Mouse (Mus musculus) 3T3-L1 (cell line): ENCODE data around the gene Samd4.

Source experiments
- DNase-seq: peaks from one replicate; pipeline ENCODE4 v3.0.0-alpha.2; 2015; ENCODE audit warnings: low read depth, low spot score

The Samd4 gene

DNA sequence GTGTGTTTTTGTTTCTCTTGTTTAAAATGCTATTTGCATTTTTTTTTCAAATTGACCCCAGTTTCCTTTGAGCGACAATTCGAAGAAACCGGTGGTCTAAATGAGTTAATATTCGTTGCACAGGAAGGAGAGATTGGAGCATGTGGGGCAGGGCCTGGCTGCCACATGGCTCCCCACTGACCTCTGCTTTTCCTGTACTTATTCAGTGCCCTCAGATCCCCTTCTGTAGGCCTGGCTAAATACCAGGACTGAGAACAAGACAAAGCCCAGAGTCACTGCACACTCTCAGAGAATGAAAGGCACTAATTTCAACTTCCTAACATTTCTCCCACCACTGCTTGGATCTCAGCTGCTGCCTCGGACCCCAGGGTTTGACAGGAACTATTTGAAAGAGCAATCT, 182.4 kb downstream of the Samd4 start:
- no peak for DNase-seq

DNA sequence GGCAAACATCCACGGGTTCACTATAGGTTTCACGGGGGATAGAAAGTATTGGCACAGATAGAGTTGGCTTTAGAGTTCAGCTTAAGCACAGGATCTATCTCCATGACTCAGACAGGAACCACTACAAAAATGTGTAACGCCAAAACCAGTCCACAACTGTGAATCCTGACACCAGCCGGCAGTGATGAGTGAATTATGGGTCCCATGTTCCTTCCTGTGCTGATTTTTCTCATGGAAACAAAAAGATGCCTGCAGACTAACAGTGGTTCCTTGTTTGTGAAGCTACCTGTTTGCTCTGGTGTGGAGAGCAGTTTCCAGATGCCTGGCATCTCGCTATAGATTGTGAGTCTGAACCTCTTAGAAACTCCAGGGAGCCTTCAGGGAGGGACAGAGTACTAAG, 184.2 kb downstream of the Samd4 start:
- no peak for DNase-seq

DNA sequence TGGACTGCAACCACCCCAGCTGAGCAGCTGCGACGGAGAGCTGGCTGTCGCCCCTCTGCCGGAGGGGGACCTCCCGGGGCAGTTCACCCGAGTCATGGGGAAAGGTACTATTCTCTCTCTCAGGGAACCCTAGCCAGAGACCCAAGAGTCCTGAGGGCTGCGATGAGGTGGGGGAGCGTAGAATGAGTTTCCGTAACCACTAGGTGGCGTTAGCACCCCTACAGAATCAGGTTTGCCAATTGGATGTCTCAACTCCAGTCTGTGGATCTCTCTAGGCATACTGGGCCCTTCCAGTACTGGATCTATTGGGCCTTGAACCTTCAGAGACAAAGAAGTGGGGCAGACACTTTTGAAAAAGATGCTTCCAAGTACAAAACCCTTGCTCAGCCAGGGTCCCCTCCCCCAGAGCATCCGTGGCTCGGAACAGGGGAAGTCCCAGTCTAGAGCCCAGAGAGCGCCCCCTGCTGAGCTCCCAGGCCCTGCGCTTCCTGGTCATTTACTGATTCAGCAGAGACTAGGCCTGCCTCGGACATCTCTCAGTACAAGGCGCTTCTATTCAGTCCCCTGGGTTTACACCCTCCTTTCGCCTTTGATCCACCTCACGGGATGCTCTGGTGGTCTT, 191.5 kb downstream of the Samd4 start:
- DNase-seq, result peak; percentile 22

DNA sequence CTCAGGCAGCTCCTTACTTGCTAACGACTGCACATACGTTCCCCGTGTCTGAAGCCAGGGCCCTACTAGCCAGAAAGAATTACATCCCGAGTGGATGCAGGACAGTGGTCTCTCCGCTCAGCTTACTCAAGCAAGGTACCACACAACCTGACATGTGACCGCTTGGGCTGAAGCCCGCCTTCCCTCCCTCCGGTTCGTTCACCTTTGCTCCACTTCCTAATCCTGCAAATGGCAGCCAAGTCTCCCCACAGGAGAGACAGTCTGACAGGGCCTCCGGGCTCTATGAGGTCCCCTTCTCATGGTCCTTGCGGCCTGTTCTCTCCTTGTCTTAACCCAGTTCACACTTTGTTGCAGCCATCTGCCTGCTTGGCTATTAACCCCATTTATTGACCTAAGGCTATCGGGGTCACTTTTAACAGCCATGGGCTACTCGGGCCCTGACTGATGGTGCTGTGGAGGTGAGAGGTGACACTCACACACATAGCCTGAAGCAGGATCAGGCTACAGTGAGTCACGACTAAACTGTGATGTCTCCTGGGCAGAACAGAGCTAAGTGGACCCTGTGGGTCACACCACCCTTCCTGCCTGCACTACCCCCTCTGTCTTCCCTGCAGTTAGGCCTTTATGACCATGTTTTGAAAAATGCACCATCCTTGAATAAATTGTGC, 192.5 kb downstream of the Samd4 start:
- no peak for DNase-seq

DNA sequence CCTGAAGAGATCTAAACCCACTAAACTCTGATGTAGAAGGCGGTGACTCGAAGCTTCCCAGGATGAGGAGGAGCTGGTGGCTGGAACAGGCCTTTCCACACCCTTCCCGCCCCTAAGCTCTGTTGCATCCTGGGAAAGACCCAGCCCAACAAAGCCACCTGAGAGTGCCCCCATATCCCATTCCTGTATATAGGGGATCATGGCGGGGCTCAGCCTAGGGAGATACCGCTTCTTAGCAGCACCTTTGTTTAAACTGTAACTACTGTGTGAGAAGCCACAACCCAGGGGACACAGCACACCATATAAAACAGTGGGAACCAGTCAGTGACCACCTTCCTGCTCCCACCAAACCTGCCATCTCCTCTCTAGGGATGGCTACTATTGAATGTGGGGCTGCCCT, 193.2 kb downstream of the Samd4 start:
- DNase-seq, result no peak

DNA sequence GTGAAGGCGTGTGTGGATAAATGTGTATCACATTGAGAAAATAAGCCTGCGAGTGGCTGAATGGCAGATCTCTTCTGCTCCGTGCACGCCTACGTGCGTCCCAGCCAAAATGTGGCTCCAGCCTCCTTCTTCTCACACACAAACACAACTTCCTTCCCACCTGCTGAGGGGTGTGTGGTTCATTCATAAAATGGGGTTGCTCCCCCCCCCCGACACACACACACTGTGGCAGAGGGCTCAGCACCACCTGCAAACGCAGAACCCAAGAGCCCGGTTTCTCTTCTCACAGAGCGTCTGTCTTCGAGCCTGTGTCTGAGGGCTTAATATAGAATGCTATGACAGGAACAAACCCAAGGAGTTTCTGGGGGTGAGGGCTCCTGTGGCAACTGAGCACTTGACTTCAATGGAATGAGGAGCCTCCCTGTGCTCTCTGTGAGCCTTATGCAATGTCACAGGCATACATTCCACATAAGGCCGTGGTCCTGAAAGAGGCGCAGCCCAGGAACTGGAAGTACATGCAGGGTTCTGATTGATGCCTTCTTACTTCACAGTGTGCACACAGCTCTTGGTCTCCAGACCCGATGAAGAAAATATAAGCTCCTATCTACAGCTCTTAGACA, 194.4 kb downstream of the Samd4 start:
- DNase-seq, result no peak

DNA sequence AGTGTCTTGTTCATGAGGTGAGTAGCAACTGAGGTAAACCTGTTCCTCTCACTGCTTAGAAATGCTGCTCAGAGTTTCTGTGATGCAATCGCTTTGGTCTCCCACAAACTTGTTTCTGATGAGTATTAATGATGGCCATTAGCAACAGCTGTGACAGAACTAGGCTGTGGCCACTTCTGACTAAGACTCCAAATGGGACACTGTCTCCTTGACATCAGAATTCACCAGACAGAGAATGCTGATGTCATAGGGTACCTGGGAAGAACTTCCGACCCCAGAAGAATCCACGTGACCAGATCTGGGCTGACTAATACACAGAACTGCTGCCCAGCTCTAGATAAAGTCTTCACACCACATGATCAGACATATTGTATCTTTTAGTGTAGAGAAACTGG, 194.9 kb downstream of the Samd4 start:
- no peak for DNase-seq

DNA sequence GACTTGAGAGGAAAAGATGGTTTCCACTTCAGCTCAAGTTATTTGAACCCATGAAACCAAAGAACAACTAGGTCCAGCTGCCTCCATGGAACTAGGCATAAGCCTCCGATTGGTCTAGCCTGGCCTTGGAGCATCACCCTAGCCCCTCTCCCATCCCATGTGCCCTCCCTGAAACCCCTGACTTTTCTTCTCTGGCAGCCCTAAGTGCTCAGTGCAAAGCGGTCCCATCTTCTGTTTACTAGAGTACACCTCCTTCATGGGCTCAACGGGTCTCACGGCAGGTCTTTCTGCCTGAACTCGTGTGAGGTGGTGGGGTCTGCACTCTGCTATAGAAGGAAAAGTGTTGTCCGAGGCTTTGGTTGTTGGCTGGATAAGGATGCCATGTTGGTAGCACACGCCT, 197.3 kb downstream of the Samd4 start:
- no peak for DNase-seq

DNA sequence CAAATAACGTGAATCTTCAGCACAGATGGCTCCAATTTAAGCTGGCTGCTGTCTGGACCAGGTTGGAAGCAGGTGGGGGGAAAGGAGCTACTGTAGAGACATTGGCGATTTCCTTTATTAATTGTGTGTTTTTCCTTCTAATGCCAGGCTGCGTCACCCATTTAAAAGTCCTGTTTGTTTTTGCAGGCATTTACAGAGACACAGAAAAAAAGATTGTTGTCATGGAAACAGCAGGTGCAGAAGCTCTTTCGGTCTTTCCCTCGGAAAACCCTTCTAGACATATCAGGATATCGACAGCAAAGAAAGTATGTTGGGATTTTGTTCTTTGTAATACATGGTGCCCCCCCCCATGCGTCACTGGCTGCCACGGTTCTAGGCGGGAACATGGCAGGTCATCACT, 200.7 kb downstream of the Samd4 start:
- DNase-seq, result no peak

DNA sequence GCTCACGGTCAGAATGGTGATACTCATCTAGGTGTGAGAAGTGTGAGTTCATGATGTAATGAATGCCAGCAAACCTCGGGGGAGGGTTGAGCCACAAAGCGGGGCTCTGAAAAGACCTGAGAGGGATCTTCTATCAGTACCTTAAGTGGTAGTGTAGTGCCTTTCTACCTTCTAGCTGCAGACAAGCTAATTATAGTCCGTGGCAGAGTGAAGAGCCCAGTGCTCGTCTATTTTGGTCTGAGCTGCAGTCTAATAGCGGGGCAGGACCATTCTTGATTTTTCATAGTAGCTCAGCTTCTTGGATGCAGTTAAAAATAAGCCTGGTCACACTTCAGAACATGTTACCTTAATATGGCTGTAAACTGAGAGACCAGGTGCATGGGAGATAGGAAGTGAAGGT, 201.2 kb downstream of the Samd4 start:
- no peak for DNase-seq

DNA sequence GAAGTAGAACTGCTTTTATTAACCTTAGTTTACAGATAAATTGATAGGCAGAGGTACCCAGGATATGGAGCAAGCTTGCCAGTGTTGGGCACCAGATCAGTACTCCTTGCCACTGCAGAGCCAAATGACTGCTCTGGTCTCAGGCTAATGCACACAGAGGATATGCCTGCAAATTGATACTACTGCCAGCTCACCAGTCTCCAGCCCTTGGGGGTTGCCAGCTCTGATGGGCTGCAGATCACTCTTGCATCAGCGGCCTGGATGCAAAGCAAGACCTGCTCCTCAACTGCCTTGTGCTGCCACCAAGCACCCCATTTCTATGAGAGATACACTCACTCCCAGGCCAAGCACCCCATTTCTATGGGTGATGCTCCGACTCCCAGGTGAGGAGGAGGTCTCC, 202.0 kb downstream of the Samd4 start:
- DNase-seq, result no peak

DNA sequence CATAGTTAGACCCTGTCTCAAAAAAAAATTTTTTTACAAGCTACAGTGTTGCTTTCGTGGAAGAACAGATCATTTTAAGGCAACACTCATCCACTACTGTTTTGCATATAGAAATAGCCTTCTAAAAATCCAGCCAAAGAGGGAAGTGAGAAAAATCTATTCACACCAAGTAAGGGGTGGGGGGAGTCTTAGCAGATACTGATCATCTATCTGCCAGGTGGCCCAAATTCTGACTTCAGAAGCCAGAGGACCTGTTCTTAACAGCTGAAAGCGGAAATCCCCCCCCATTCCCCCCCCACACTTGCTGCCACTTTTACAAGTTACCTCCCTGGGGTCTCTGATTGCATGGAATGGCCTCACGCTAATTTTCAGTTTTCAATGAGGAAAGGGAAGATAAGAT, 203.5 kb downstream of the Samd4 start:
- no peak for DNase-seq

DNA sequence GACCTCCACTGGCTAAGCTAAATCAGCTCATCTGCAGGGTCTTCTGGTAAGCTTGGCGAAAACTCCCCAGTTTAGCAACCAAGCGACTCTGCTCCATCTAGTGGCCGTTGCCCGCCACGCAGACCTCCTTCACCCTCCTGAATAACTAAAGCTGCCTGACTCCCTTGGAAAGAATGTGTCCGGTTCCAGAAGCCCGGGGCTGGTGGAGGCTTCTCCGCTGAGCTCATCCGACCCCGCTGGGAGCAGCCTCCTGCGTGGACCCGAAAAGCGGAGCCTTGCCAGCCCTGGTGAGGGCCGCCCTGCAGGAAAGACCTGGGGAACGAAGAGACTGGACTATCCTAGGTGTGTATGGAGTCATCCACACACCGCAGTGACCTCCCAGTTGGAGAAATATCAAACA, 204.1 kb downstream of the Samd4 start:
- DNase-seq, result peak; percentile 88

DNA sequence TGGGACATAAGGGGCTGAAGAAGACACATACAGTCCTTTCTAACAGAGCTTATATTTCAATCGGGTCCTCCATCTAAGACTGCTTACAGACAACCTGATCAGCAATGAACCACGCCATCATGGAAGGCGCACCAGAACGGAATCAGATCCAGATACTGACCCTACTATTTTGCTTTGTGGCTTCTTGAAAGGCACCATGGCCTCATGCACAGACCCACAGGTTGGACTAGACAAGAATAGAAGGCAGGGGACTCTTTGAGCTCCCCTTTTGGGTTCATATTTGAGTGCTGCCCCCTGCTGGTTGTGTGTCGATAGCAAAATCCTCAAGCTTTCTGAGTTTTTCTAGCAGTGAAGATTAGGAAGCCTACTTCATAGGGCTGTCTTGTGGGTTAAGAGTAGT, 204.5 kb downstream of the Samd4 start:
- peak; percentile 82 for DNase-seq

DNA sequence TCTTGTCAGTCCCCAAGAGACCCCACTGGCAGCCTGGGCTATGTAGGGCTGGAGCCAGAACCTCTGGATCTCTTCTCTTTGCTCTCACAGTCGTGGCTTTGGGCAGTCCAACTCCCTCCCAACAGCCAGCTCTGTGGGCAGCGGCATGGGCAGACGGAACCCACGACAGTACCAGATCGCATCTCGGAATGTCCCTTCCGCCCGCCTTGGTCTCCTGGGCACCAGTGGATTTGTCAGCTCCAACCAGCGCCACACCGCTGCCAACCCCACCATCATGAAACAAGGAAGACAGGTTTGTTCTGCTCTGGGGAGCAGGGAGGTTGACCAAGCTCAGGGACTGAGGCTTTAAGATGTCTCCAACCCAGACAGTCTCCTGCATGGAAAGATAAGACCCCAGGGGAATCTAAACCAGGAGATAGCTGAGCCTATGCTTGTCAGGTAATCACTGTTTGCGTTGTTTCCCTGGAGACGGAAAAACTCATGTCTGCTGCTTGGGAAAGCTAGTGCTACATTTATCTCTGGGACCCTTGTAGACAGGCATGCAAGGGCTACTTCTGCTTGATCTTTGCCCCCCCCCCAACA, 205.1 kb downstream of the Samd4 start:
- DNase-seq, result no peak

DNA sequence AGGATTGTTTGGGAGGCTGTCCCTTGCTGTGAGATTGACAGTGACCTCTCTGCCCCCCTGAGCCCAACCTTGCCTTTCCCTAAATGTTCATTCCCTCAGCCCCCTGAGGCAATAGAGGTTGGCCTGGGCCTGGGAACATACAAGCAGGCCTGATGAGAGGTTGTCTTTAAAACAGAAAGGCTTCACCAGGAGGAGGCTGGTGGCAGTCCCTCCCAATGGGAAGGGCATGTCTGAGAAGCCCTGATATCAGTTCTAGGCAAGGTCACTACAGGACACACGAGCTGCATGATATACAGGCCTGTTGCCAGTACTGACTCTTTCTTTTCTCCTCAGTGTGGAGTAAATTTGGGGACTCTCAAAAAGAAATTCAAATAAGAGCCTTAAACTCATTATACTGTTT, 205.7 kb downstream of the Samd4 start:
- no peak for DNase-seq

DNA sequence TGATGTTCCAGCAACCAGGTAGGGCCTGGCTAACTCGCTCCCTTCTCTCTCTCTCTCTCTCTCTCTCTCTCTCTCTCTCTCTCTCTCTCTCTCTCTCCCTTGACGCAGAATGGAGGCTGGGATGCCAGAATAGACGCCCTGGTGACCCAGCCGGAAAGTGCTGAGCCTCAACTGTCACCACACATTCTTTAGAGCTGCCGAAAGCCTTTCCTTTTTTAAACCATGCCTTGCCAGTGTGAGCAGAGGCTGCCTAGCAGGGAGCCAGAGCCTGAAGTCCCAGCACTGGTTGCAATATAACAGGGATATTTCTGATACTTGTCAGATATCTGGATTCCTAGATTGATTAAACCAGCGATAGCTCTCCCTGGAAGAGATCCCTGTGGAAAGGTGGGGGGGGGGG, 206.5 kb downstream of the Samd4 start:
- DNase-seq, result no peak

DNA sequence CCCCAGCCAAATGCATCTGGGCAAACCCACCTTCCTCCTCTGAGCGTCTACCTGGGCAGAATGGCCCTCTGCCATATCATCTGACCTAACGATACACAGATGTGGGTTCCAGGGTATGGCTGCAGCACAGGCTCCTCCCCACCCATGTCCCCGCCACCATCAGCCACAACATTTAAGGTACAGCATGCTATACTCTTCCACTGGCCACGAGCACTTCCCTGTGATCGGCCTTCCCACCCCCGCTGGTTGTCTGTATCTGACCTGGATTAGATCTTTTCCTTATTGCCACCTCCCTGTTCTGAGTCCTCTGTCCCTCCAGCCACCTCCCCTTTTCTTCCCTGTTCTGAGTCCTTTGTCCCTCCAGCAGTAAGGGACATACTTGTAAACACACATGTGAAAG, 209.3 kb downstream of the Samd4 start:
- no peak for DNase-seq

DNA sequence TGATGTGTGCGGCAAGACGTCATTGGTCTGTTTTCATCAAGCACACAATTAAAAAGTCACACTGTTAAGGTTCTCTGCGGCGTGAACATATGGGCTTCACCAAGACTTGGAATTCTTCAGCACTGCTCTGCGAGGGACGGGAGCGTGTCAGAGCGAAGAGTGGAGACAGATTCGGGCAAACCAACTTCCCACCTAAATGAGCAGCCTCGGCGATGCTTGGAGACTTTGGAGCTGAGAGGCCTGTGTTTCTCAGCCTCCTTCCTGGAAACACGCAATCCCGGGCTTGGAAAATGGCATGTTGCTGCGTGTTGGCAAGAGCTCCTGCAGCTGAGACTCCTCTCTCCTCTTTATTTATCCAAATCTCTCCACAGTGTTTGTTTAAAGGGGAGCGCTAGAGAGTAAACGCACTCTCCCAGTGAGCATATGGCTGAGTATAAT, 210.7 kb downstream of the Samd4 start:
- DNase-seq, result no peak

DNA sequence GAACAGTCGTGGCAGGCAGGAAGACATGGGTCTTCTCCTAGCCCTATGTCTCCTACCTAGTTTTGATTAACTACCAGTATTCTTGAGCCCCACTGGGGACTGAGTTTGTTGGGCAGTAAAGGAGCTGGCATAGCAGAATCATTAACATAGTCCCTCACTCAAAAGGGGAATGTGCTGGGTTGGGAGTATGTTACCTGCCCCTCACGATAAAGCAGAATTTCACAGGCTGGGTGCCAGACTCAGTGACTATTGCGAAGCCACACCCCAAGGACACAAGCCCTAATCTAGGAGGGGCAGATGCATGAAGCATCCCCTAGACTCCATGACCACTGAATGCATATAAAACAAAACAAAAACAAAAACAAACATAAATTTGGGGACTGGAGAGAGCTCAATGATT, 212.4 kb downstream of the Samd4 start:
- no peak for DNase-seq

DNA sequence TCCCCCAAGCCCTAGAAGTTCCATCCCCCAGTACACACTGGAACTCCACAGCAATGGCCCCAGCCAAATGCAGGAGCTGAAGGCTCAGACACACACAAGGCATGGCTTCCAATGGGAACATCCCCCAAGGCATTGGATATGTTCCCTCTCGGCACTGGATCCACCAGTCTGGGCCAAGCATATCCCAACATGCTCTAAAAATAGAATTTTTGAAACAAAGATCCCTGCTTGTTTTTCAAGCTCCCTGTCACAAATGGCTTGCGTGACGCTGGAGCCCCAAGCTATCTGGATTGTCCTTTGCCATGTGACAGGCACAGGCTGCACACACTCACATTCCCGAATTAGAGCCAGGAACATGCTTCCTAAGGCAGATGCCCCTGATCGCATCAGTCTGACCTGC, 213.7 kb downstream of the Samd4 start:
- DNase-seq, result no peak

DNA sequence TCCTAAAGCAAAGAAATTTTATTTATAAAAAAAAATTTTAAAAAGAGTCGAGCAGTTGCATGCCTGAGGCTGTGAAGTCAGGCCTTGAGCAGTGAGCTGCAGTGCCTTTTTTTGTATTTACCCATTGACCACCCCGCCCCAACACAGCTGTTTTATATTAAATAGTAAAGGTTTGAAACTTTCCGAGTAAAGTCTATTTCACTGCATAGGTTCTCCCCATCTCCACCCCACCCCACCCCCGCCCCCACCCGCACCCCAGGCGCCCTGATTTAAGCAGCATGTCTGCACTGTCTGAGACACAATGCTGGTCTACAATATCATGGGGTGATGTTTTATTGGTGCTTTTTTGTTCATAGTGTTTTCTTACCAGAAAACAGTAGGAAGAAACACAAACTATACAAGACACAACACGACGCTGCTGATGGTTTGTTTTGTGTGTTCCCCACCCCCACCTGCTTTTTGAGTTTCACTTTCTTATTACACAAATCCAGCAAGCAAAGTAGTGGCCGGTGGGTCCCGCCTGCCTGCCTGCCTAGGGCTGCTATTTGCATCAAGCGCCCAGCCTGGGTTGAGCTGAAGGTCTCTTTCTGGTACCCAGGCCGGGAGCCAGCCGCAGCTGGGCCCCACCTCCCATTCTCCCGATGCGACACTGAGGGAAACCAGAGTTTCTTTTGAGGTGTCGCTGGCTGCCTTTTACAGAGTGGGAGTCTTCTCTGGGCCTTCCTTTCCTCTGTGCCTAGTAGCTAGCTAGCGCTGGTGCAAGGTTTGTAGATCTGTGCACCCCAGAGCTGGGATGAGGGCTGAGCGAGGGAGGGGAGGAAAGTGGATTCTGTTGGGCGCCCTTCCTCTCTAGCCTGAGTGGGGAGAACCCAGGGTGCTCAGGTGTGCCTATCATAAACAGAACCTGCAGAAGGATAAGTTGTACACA, 221.9 kb downstream of the Samd4 start:
- DNase-seq, result peak; percentile 15
